Mouse (Mus musculus): ENCODE data around the gene Rreb1.

DNA sequence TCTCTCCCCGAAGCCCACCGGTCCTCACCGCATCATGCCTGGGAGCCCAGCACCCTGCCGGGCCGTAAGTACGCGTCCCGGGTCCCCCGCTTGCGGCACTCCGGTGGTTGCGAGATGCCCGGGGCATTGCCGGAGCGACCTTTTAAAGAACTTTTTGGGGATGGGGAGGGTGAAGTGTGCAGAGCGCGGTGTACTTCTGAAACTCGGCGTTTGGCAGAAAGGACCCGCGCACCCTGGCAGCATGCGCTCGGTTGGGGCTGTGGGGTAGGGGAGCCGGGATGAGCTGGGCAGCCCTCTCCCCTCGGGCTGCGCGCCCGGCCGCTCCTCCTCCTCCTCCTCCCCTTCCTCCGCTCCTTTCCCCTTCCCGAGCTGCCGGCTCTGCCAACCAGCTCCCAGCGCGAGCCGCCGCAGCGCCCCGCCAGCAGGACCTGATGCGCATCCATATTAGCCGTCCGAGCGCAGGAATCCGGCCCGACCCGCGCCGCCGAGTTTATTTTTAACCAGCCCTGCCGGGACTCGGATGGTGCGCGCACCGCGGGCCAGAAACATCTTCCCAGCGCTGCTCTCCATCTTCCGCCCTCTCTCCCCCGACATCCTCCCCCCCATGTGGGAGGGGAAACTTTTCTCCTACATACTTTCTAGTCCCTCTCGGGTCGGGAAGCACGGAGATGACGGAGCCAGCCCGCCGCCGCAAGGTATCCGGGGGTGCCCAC is 48.2 kb downstream of the Rreb1 start:
- TF ChIP-seq CTCF (IDR thresholded peaks at IDR 0.05 in 2 of 3, conservative IDR thresholded peaks at IDR 0.05 in 1 of 3; ENCODE audit: control insufficient read depth in 1 of 3, insufficient read depth in 1 of 3, low read depth in 2 of 3, low read length in 3 of 3, poor library complexity in 1 of 3, severe bottlenecking in 1 of 3) (no peak), ZKSCAN1 (IDR thresholded peaks at IDR 0.05; ENCODE audit: low read depth, low read length) (no peak), POLR2A (IDR thresholded peaks at IDR 0.05; ENCODE audit: control insufficient read depth in 1 of 2, insufficient read depth in 1 of 2, low read depth in 1 of 2, low read length in 2 of 2, poor library complexity in 1 of 2) (peak in 1 of 2 experiments; percentile 30; a peak in 1 of 4 replicates), HCFC1 (IDR thresholded peaks at IDR 0.05; ENCODE audit: low read depth, low read length) (no peak), POLR2AphosphoS5 (IDR thresholded peaks at IDR 0.05; ENCODE audit: borderline replicate concordance, low read depth, low read length) (no peak), MAFK (IDR thresholded peaks at IDR 0.05; ENCODE audit: borderline replicate concordance, low read depth, low read length) (no peak), BHLHE40 (IDR thresholded peaks at IDR 0.05; ENCODE audit: borderline replicate concordance, low read depth, low read length) (no peak), MYC (IDR thresholded peaks at IDR 0.05; ENCODE audit: low read depth, low read length) (no peak)
